Mouse (Mus musculus) intestine, postnatal 0 days (tissue): ENCODE results near the gene Dusp5. TPM values are rescaled to one million over a fixed set of nuclear protein-coding genes. Genes with fewer than 3 reads are reported as not detected.
"Not testable (repeated sequence)": the region's sequence is repeated elsewhere in the genome, so short reads cannot be mapped to it uniquely, and the experiment has no call there.

Experiments
- ATAC-seq: fragments of 200-750 bp; cut with Nextera tagmentation; 2 replicates; pipeline ENCODE4 v1.8.0; 2017; ENCODE audit warnings: mild to moderate bottlenecking, moderate TSS enrichment, moderate library complexity
- H3K27ac ChIP-seq: fragments of 300-500 bp; sonication (generic); 2 replicates; pipeline ENCODE4 v1.5.1; 2014; ENCODE audit warnings: mild to moderate bottlenecking, low read depth, low read length, moderate library complexity
- H3K27me3 ChIP-seq: fragments of 300-500 bp; sonication (generic); replicated peaks from 2 replicates; pipeline ENCODE4 v1.6.1; 2014; ENCODE audit warnings: low read length, mixed read lengths; ENCODE audit not compliant: control insufficient read depth, insufficient read depth
- H3K36me3 ChIP-seq: fragments of 300-500 bp; sonication (generic); 2 replicates; pipeline ENCODE4 v1.6.1; 2014; ENCODE audit warnings: mild to moderate bottlenecking, moderate library complexity; ENCODE audit not compliant: control insufficient read depth, insufficient read depth
- H3K4me1 ChIP-seq: fragments of 300-500 bp; sonication (generic); replicated peaks from 2 replicates; pipeline ENCODE4 v1.6.1; 2014; ENCODE audit warnings: antibody characterized with exemption, low read length, mixed read lengths; ENCODE audit not compliant: control insufficient read depth, insufficient read depth
- H3K4me2 ChIP-seq: fragments of 300-500 bp; sonication (generic); replicated peaks from 2 replicates; pipeline ENCODE4 v1.6.1; 2014; ENCODE audit warnings: low read depth, mild to moderate bottlenecking, moderate library complexity
- H3K4me3 ChIP-seq: fragments of 300-500 bp; sonication (generic); 2 replicates; pipeline ENCODE4 v1.5.1; 2014; ENCODE audit warnings: low read depth, low read length
- H3K9ac ChIP-seq: fragments of 300-500 bp; sonication (generic); 2 replicates; pipeline ENCODE4 v1.6.1; 2014; ENCODE audit warnings: mild to moderate bottlenecking, low read depth, low read length
- H3K9me3 ChIP-seq: fragments of 300-500 bp; sonication (generic); 2 replicates; pipeline ENCODE4 v1.6.1; 2016; ENCODE audit warnings: mixed run types; ENCODE audit not compliant: control insufficient read depth
- WGBS: fragments of 180-500 bp; shearing (Covaris S2); extraction: QIAGEN DNeasy Blood & Tissue Kit; methylation state at CpG from one replicate; pipeline ENCODE4 v1.1.7; 2014; 5-methylcytosine and 5-hydroxymethylcytosine counted together
- polyA plus RNA-seq: library from polyadenylated mRNA; unstranded; fragments of >200 nt; fragmentation: Nextera tagmentation; extraction: Ambion mirVana; gene quantifications from 2 replicates; pipeline ENCODE4 v1.2.1, GENCODE M21; 2015

The Dusp5 gene
- polyA plus RNA-seq, 1 experiment from 2014 or later, result 12.4 TPM

- not testable (repeated sequence) for H3K4me2 ChIP-seq
- 98% methylated on average over 7 of the region's 7 CpGs for WGBS
Measured at GRCm38 (mm10) chr19:53588968-53589367, 60.1 kb downstream of the Dusp5 start, which contains the start of gene Nutf2-ps1. TSS of gene Nutf2-ps1 (minus strand) at chr19:53589068.

More at GRCm38 (mm10) chr19:53588968-53589367, 60.1 kb downstream of the Dusp5 start, which contains the start of gene Nutf2-ps1:
- H3K27me3 ChIP-seq, H3K4me1 ChIP-seq, H3K9ac ChIP-seq, H3K4me3 ChIP-seq, H3K27ac ChIP-seq, H3K36me3 ChIP-seq, ATAC-seq: not testable (repeated sequence)
- peaks cover 16% of the 10 kb centered on the region for H3K9me3 ChIP-seq

Other genes with a start within 250 kb of the Dusp5 start
- 58.9 and 64.0 TPM in 2 replicates for gene Mxi1, start 218.6 kb upstream of the Dusp5 start, polyA plus RNA-seq
- gene Gm10197, start 157.3 kb upstream of the Dusp5 start, polyA plus RNA-seq, result not detected in 2 replicates
- 36.2 and 36.3 TPM in 2 replicates for gene Smndc1, start 138.5 kb upstream of the Dusp5 start, polyA plus RNA-seq
- gene Nutf2-ps1, start 60.0 kb downstream of the Dusp5 start, polyA plus RNA-seq, result 105 and 125 TPM in 2 replicates
- 24.4 and 24.9 TPM in 2 replicates for gene Smc3, start 71.3 kb downstream of the Dusp5 start, polyA plus RNA-seq
- 0.42 and 0.52 TPM in 2 replicates for gene Rbm20, start 148.2 kb downstream of the Dusp5 start, polyA plus RNA-seq